Mouse (Mus musculus) hindbrain, embryonic 11.5 days (tissue): ENCODE measurements around the gene Slc23a4. TPM values are rescaled to one million over a fixed set of nuclear protein-coding genes. Genes with fewer than 3 reads are reported as not detected.

Experiments
- ATAC-seq: fragments of 200-750 bp; cut with Nextera tagmentation; 2 replicates; pipeline ENCODE4 v1.8.0; 2017; ENCODE audit warnings: mild to moderate bottlenecking, moderate TSS enrichment, moderate library complexity; ENCODE audit not compliant: low FRiP score
- DNase-seq: peaks from one replicate; pipeline ENCODE4 v3.0.0-alpha.2; 2015; ENCODE audit warnings: low spot score
- H3K27ac ChIP-seq: fragments of 300-500 bp; sonication (generic); 2 replicates; pipeline ENCODE4 v1.5.1; 2014; ENCODE audit warnings: mild to moderate bottlenecking, low read depth, low read length
- H3K27me3 ChIP-seq: fragments of 300-500 bp; sonication (generic); 2 replicates; pipeline ENCODE4 v1.6.1; 2014; ENCODE audit warnings: mild to moderate bottlenecking, low read length, moderate library complexity, mixed read lengths; ENCODE audit not compliant: control insufficient read depth, insufficient read depth
- H3K36me3 ChIP-seq: fragments of 300-500 bp; sonication (generic); 2 replicates; pipeline ENCODE4 v1.6.1; 2014; ENCODE audit warnings: mild to moderate bottlenecking, low read length, moderate library complexity, mixed read lengths; ENCODE audit not compliant: control insufficient read depth, insufficient read depth
- H3K4me1 ChIP-seq: fragments of 300-500 bp; sonication (generic); replicated peaks from 2 replicates; pipeline ENCODE4 v1.6.1; 2014; ENCODE audit warnings: low read length, mixed read lengths; ENCODE audit not compliant: control insufficient read depth, insufficient read depth
- H3K4me2 ChIP-seq: fragments of 300-500 bp; sonication (generic); replicated peaks from 2 replicates; pipeline ENCODE4 v1.6.1; 2014; ENCODE audit warnings: mild to moderate bottlenecking, low read depth, low read length
- H3K4me3 ChIP-seq: fragments of 300-500 bp; sonication (generic); 2 replicates; pipeline ENCODE4 v1.5.1; 2014; ENCODE audit warnings: low read depth, low read length
- H3K9ac ChIP-seq: fragments of 300-500 bp; sonication (generic); 2 replicates; pipeline ENCODE4 v1.6.1; 2014; ENCODE audit warnings: low read depth, low read length
- H3K9me3 ChIP-seq: fragments of 300-500 bp; sonication (generic); 2 replicates; pipeline ENCODE4 v1.6.1; 2016; ENCODE audit warnings: low read length; ENCODE audit not compliant: control insufficient read depth
- WGBS: fragments of 180-500 bp; shearing (Covaris S2); extraction: QIAGEN DNeasy Blood & Tissue Kit; methylation state at CpG from one replicate; pipeline ENCODE4 v1.1.7; 2014; 5-methylcytosine and 5-hydroxymethylcytosine counted together
- polyA plus RNA-seq: library from polyadenylated mRNA; unstranded; fragments of >200 nt; fragmentation: Nextera tagmentation; extraction: Ambion mirVana; gene quantifications from 2 replicates; pipeline ENCODE4 v1.2.1, GENCODE M21; 2014

The Slc23a4 gene
- 0.46 and 0.49 TPM in 2 replicates for polyA plus RNA-seq

DNA sequence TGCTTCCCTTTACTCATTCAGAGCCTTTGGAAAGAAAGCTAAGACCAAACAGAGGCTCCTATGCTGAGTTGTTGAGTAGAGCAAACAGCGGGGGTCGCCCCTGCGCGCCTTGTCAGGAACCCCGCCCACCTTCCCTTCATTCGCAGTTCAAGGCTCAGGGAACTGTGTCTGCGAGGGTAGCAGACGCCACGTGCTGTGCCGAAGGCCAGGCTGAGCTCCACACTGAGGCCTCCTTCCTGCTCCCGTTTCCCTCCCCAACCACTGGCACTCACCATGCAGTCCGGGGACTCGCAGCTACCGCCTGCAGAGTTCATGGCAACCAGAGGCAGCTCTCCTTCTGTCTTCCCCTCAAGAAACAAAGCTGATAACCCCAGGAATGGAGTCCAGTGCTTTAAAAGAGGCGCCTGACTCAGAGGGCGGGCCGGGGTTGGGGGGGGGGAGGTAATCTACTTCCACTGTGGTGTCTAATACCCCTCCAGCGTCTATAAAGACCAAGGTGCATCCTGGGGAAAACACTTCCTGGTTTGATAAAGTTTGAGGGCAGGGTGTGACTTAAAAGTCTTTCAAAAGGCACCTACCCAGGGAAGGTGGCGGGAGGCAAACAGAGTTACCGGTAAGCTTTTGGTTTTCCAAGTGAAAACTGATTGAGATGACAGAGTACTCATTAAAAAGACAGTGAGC lies at the start of gene Slc23a4:
TSS of gene Slc23a4 (minus strand) at position 324 of the 681 bp plus-strand sequence.
- 8% methylated on average over 20 of the region's 20 CpGs for whole genome bisulfite sequencing
- no peak within 1 kb of the TSS for H3K4me3 ChIP-seq
- ATAC-seq, result peak; percentile 51; the same call in 1 of the 2 replicates
- no peak within 1 kb of the TSS for H3K4me2 ChIP-seq
- H3K9me3 ChIP-seq, result no peaks in the 10 kb centered on the region
- H3K9ac ChIP-seq, result no peak within 1 kb of the TSS
- H3K27ac ChIP-seq, result no peak within 1 kb of the TSS
- H3K4me1 ChIP-seq, result peaks cover 3% of the 10 kb centered on the region; the same call in 1 of the 2 replicates
- peak; percentile 51 for DNase-seq
- H3K27me3 ChIP-seq, result no peaks in the 10 kb centered on the region
- H3K36me3 ChIP-seq, result no peaks in the 10 kb centered on the region

DNA sequence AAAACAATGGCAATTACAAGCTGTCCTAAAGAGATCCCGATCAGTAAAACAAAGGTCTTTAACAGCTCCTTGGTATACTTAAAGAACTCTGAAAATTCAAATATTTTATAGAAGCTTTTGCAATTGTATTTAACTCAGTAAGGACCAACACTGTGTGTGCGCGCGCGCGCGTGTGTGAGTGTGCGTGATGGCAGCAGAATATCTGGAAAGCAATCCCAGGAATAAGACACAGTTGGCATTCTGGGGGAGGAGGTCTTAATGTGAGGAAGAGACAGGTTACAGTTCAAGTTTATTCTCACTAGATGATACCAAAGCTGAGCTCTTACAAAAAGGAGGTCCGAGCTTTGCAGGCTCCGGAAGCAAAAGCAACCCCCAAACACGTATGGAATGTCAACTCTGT lies 45.1 kb upstream of the Slc23a4 start:
- WGBS, result 95% methylated on average over 11 of the region's 11 CpGs
- Histone ChIP-seq H3K4me2 (no peak overlapping the region), H3K9ac (no peak overlapping the region), H3K9me3 (no peaks in the 10 kb centered on the region), H3K4me3 (no peak overlapping the region), H3K27ac (no peak overlapping the region), H3K36me3 (no peaks in the 10 kb centered on the region; the same call in 1 of the 2 replicates), H3K4me1 (no peaks in the 10 kb centered on the region), H3K27me3 (no peaks in the 10 kb centered on the region)
- no peak for DNase-seq
- ATAC-seq, result no peak

DNA sequence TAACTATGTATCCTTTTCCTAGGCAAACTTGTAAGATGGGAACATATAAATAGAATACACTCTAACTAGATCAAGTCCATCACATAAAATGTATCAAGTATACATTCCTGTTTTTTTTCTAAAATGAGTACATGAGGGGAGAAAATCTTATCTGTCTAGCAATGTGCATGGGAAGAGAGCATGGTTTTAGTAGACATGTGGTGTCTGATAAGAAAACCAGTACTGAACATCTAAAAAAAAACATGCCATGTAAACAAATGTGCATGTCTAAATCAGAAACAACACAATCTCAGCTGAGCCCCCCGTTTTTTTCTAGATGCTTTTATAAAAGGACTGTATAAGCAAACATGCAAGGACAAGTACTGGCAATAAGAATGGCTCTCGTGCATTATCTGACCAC lies 44.5 kb upstream of the Slc23a4 start:
- H3K27me3 ChIP-seq, result no peaks in the 10 kb centered on the region
- no peak overlapping the region for H3K9ac ChIP-seq
- no peak overlapping the region for H3K4me2 ChIP-seq
- ATAC-seq (no peak), DNase-seq (no peak)
- H3K9me3 ChIP-seq, result no peaks in the 10 kb centered on the region
- no peaks in the 10 kb centered on the region for H3K4me1 ChIP-seq
- no peak overlapping the region for H3K4me3 ChIP-seq
- H3K27ac ChIP-seq, result no peak overlapping the region
- H3K36me3 ChIP-seq, result no peaks in the 10 kb centered on the region; the same call in 1 of the 2 replicates
- 88% methylated on average over 2 of the region's 2 CpGs for WGBS

DNA sequence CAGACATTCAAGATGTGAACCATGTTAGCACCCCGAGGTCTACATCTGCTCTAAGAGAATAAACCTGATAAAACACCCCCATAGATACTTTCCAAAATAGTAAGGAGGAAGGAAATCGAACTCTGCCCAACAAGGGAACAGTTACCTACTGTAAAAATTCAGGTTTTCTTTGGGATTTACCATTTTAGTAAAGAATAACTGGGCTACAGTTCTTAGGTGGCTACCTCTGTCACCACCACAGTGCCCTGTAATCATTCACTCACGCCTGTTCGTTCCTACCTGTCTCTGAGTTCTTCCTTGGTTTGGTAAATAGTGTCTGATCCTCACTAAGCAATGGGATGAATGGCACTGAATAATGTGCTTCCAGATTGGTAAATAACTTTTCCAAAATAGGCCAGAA lies 42.6 kb upstream of the Slc23a4 start:
- no peaks in the 10 kb centered on the region for H3K9me3 ChIP-seq
- H3K9ac ChIP-seq, result no peak overlapping the region
- ATAC-seq (no peak), DNase-seq (no peak)
- no peaks in the 10 kb centered on the region for H3K36me3 ChIP-seq
- H3K4me2 ChIP-seq, result no peak overlapping the region
- H3K27me3 ChIP-seq, result no peaks in the 10 kb centered on the region
- H3K4me1 ChIP-seq, result no peaks in the 10 kb centered on the region
- H3K4me3 ChIP-seq, result no peak overlapping the region
- no peak overlapping the region for H3K27ac ChIP-seq
- WGBS, result 95% methylated on average over 4 of the region's 4 CpGs

DNA sequence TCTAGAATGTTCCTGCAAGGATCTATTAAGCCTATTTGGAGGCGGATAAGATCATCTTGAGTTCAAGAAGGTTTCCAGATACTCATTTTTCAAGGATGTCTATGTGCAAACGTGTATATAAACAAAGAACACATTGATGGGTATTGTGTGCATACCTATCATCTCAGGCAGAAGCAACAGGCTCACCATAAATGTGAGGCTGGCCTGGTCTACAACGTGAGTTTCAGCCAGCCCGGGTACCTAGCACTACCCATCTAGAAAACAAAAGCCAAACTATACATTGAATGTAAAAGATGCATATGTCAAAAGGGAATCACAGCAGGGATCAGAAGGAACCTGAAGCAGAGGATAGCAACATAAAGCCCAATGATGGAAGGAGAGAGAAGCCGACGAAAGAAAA lies 42.0 kb upstream of the Slc23a4 start:
- Histone ChIP-seq H3K36me3 (no peaks in the 10 kb centered on the region), H3K27ac (no peak overlapping the region), H3K4me3 (no peak overlapping the region), H3K9me3 (no peaks in the 10 kb centered on the region), H3K4me2 (no peak overlapping the region), H3K9ac (no peak overlapping the region), H3K4me1 (no peaks in the 10 kb centered on the region), H3K27me3 (no peaks in the 10 kb centered on the region)
- ATAC-seq, result no peak
- DNase-seq, result no peak
- WGBS, result 83% methylated on average over 6 of the region's 6 CpGs

DNA sequence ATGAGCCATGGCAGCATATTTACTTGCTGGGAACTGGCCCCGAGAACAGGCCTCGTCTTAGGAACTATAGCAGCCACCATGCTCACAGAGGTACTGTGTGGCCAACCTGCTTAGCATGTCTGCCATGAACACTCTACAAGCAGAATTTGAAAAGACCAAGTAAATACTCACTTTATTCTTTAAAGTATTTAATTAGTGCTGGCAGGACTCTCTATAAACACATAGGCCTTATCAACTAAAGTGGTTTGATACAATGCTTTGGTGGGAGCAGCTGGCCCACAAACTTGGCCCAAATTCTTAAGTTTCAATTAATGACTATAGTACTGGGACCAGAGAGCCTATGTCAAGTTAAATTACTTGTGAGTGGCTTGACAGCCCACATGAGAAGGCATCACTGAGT lies 39.8 kb upstream of the Slc23a4 start:
- 97% methylated on average over 2 of the region's 2 CpGs for WGBS
- no peak for ATAC-seq
- Histone ChIP-seq H3K9me3 (no peaks in the 10 kb centered on the region), H3K4me1 (no peaks in the 10 kb centered on the region), H3K4me2 (no peak overlapping the region), H3K9ac (no peak overlapping the region), H3K36me3 (no peaks in the 10 kb centered on the region), H3K27ac (no peak overlapping the region), H3K27me3 (no peaks in the 10 kb centered on the region), H3K4me3 (no peak overlapping the region)
- DNase-seq, result no peak

DNA sequence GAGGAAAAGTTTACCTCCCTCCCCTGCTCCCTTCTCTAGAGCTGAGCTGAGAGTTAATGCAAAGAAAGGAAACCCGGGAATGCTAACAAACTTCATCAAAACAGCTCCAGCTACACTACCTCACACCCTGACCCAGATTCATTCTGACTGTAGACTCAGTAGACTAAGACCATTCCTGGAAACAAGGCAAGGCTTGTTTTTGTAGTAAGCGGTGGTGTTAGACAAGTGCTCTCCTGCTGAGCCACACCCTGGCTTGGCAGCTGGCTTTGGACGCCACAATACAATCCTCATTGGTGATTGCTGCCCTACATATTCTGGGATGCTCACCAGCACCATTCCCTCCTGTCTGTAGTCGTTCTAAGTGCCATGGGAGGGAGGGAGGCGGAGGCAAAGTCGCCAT lies 39.1 kb upstream of the Slc23a4 start:
- H3K36me3 ChIP-seq, result no peaks in the 10 kb centered on the region
- no peak overlapping the region for H3K9ac ChIP-seq
- DNase-seq, result no peak
- H3K27ac ChIP-seq, result no peak overlapping the region
- H3K9me3 ChIP-seq, result no peaks in the 10 kb centered on the region
- no peaks in the 10 kb centered on the region for H3K4me1 ChIP-seq
- 75% methylated on average over 6 of the region's 6 CpGs for WGBS
- no peak overlapping the region for H3K4me3 ChIP-seq
- no peaks in the 10 kb centered on the region for H3K27me3 ChIP-seq
- ATAC-seq, result no peak
- H3K4me2 ChIP-seq, result no peak overlapping the region

DNA sequence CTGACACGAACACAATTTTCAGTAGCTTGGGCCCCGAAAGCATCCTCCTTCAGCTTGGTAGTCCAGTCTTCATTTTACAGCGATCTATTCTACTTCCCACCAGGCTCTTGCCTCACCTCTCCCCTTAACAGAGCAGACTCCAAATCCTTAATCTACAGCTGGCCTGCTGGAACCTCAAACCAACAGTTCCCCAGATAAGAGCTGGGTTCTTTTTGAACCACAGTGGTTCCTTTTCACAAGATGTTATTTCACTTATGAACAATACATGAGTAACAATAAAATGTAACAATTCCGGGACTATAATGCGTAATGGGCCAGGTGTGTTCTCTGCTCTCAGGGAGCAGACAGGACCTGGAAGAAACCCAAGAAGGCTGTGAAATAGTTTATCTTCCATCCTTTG lies 28.4 kb upstream of the Slc23a4 start:
- Histone ChIP-seq H3K27me3 (no peaks in the 10 kb centered on the region), H3K4me3 (no peak overlapping the region), H3K36me3 (0 out of 2 replicates have a peak, but pooled peaks cover 2% of the 10 kb centered on the region), H3K9me3 (no peaks in the 10 kb centered on the region), H3K27ac (no peak overlapping the region), H3K4me2 (no peak overlapping the region), H3K4me1 (no peaks in the 10 kb centered on the region), H3K9ac (no peak overlapping the region)
- 90% methylated on average over 5 of the region's 5 CpGs for WGBS
- ATAC-seq, result no peak
- no peak for DNase-seq

DNA sequence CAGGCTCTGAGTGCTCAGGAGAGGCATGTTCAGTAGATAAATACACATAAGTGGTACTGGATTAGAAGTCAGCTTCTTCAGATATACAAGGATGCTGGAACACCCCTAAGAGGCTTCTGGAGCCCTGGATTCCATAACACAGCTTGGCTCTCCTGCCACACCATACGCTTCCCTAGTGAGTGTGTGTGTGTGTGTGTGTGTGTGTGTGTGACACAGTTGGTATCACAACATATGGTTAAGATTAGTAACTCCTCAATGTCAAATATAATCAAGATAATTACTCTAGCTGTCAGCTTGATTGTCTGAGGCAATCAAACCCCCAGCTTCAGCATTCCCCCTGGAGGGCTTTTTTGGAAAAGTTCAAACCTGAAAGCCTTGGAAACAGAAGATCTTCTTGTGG lies 23.7 kb upstream of the Slc23a4 start:
- Histone ChIP-seq H3K27ac (no peak overlapping the region), H3K27me3 (no peaks in the 10 kb centered on the region), H3K36me3 (no peaks in the 10 kb centered on the region), H3K4me3 (no peak overlapping the region), H3K9me3 (no peaks in the 10 kb centered on the region), H3K9ac (no peak overlapping the region), H3K4me1 (no peaks in the 10 kb centered on the region), H3K4me2 (no peak overlapping the region)
- no peak for ATAC-seq
- DNase-seq, result no peak
- 78% methylated on average over 1 of the region's 1 CpGs for WGBS
